9 mouse cellular contexts compared by ENCODE assay signal in the genomic region with DNA sequence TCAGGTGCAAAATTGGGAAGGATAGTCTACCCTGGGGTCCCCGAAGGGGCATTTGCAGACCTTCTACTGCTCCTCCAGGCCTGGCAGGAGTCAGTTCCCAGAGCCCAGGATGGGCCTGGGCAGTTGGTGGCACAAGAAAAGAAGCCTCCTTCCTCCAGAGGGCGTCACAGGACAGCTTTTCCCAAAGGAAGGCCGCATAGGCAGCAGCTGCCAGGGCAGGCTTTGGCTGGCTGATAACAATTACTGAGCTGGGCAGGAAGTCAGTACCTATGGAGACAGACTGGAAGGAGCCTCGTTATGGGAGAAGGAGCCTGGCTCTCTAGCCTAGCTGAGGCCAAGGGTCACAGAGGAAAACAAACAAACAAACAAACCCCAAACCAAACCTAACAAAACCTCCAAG. TPM values are rescaled to one million over a fixed set of nuclear protein-coding genes. Genes with fewer than 3 reads are reported as not detected.
DNase-seq lines count a peak whose midpoint lies in the region; ATAC-seq lines count a peak whose summit lies in the region.
"Had no signal": no experiment of that assay in that cellular context is flagged by ENCODE, and none has a peak within 500 bp of the region (broad histone marks: within the 10 kb centered on the region; RNA-seq: fewer than 3 reads in every experiment).

No protein-coding gene starts in this region.

- intact Hi-C loops in gastrocnemius, postnatal 36 days (cut with DNase I), result no loop called here

- no peaks in the 10 kb centered on the region for H3K27me3 ChIP-seq in embryonic facial prominence, embryonic 13.5 days
- H3K27me3 ChIP-seq: heart, embryonic 13.5 days had no signal

- no peaks in the 10 kb centered on the region for H3K9me3 ChIP-seq in embryonic facial prominence, embryonic 13.5 days
- H3K9me3 ChIP-seq: heart, embryonic 13.5 days had no signal

- 22% methylated on average over 4 of the region's 4 CpGs for WGBS in embryonic facial prominence, embryonic 13.5 days

- no peaks in the 10 kb centered on the region for H3K36me3 ChIP-seq in embryonic facial prominence, embryonic 13.5 days
- H3K36me3 ChIP-seq: heart, embryonic 13.5 days had no signal

- H3K4me2 ChIP-seq in embryonic facial prominence, embryonic 13.5 days, result no peak overlapping the region
- H3K4me2 ChIP-seq: heart, embryonic 13.5 days had no signal

- ATAC-seq in embryonic facial prominence, embryonic 13.5 days (ENCODE audit: insufficient number of reproducible peaks, insufficient read depth, low FRiP score, low TSS enrichment, low read depth), result 0 out of 2 replicates have a peak, but pooled peaks have one; percentile 29

- peak; percentile 9 for DNase-seq in gastrocnemius, adult 18-20 months (ENCODE audit: low spot score)
- no peak for DNase-seq in gastrocnemius, postnatal 36 days
- DNase-seq in urinary bladder, postnatal 25 days (ENCODE audit: low spot score), result peak; percentile 40
- DNase-seq in urinary bladder, adult 2 months (ENCODE audit: low spot score), result no peak
- peak; percentile 62 for DNase-seq in kidney, postnatal 10 days
- DNase-seq in lung, postnatal 4 days, result peak; percentile 45 to 56
- no peak for DNase-seq in spleen, adult 12 weeks (ENCODE audit: low spot score)

- no peak overlapping the region for H3K27ac ChIP-seq in embryonic facial prominence, embryonic 13.5 days
- H3K27ac ChIP-seq: heart, embryonic 13.5 days had no signal

- H3K4me3 ChIP-seq in embryonic facial prominence, embryonic 13.5 days, result no peak overlapping the region
- H3K4me3 ChIP-seq: heart, embryonic 13.5 days had no signal

- H3K4me1 ChIP-seq in embryonic facial prominence, embryonic 13.5 days, result peaks cover 40% of the 10 kb centered on the region

- H3K9ac ChIP-seq in embryonic facial prominence, embryonic 13.5 days, result no peak overlapping the region
- H3K9ac ChIP-seq: heart, embryonic 13.5 days had no signal

RNA-seq across cellular contexts. Expression of gene Klf4, which starts 54.3 kb away (rescaled TPM):
- total RNA-seq in gastrocnemius, adult 18-20 months (2021), result 10 to 100 TPM; 16.0 to 46.3 TPM
- total RNA-seq in gastrocnemius, postnatal 36 days (2021), result 10 to 100 TPM; 12.8 to 13.5 TPM
- 51.6 and 59.8 TPM in 2 replicates for polyA plus RNA-seq in urinary bladder, adult 2 months (2012; rRNA removed)
- polyA plus RNA-seq in embryonic facial prominence, embryonic 13.5 days (2015; fragmentation: Nextera tagmentation; extraction: Ambion mirVana), result 21.2 and 22.6 TPM in 2 replicates

Comparison
In these comparisons a context has a peak if more than half of its experiments do, and no peak if none do; other contexts are left out.
1. DNase-seq: peak in gastrocnemius, adult 18-20 months (single experiment), urinary bladder, postnatal 25 days (single experiment), kidney, postnatal 10 days (single experiment) and lung, postnatal 4 days (2 of 2); none in gastrocnemius, postnatal 36 days (0 of 2), urinary bladder, adult 2 months (single experiment) and spleen, adult 12 weeks (single experiment).